Mouse (Mus musculus) layer of hippocampus, postnatal 10 days (tissue): ENCODE measurements around the gene Dock10. TPM values are rescaled to one million over a fixed set of nuclear protein-coding genes. Genes with fewer than 3 reads are reported as not detected.
A peak's percentile ranks its signal among the peaks of the same experiment; 100 is the strongest.
"Not testable (repeated sequence)": the region's sequence is repeated elsewhere in the genome, so short reads cannot be mapped to it uniquely, and the experiment has no call there.

Source experiments
- DNase-seq, 2 experiments: peaks; one replicate each; pipeline ENCODE4 v3.0.0; 2021; ENCODE audit warnings: low spot score in 2 of 2
- long read RNA-seq: library from polyadenylated mRNA; stranded (forward); transcript quantifications from one replicate; pipeline ENCODE4 v2.0.0, GENCODE M21; 2023
- total RNA-seq, 2 experiments: library from RNA; stranded (reverse); gene quantifications; 2 replicates each; pipeline ENCODE4 v1.2.3; 2021

Gene Dock10
- 10 to 100 TPM; 24.1 to 25.6 TPM for total RNA-seq
- long read RNA-seq, partial matches to known transcripts = 3 of 6 reads
- long read RNA-seq, other reads (novel, unspliced or antisense) = 3 of 6 reads

- DNase-seq = peak; percentile 47 to 59
These were observed at the start of gene Dock10 for GRCm38 (mm10) chr1:80757977-80758797. TSS of gene Dock10 (minus strand) at chr1:80758527.

GRCm38 (mm10) chr1:80806835-80807398 lies 48.6 kb upstream of the Dock10 start:
- DNase-seq = no peak

- no peak for DNase-seq
These were observed 43.7 kb upstream of the Dock10 start for GRCm38 (mm10) chr1:80802023-80802422.

GRCm38 (mm10) chr1:80785066-80785779 lies 26.9 kb upstream of the Dock10 start:
- DNase-seq = no peak

- no peak for DNase-seq
These were observed 25.8 kb upstream of the Dock10 start for GRCm38 (mm10) chr1:80784155-80784554.

GRCm38 (mm10) chr1:80765504-80765903 lies 7.2 kb upstream of the Dock10 start:
- DNase-seq = no peak

- peak; percentile 22 to 40 for DNase-seq
These were observed 5.0 kb upstream of the Dock10 start for GRCm38 (mm10) chr1:80763042-80763950.

GRCm38 (mm10) chr1:80758798-80759184 lies 464 bp upstream of the Dock10 start:
- DNase-seq = no peak

- peak in 1 of 2 experiments; percentile 33 for DNase-seq
These were observed 714 bp downstream of the Dock10 start for GRCm38 (mm10) chr1:80757650-80757976.

- peak; percentile 12 to 25 for DNase-seq
These were observed 1.3 kb downstream of the Dock10 start for GRCm38 (mm10) chr1:80756824-80757649.

GRCm38 (mm10) chr1:80756060-80756439 lies 2.3 kb downstream of the Dock10 start:
- DNase-seq = no peak

GRCm38 (mm10) chr1:80755296-80756059 lies 2.8 kb downstream of the Dock10 start:
- DNase-seq = no peak

- not testable (repeated sequence) for DNase-seq
These were observed 9.2 kb downstream of the Dock10 start for GRCm38 (mm10) chr1:80749122-80749521.

- DNase-seq = no peak
These were observed 11.4 kb downstream of the Dock10 start for GRCm38 (mm10) chr1:80746691-80747463.

GRCm38 (mm10) chr1:80746195-80746594 lies 12.1 kb downstream of the Dock10 start:
- DNase-seq = no peak

- no peak for DNase-seq
These were observed 18.9 kb downstream of the Dock10 start for GRCm38 (mm10) chr1:80739472-80739871.

- no peak for DNase-seq
These were observed 20.4 kb downstream of the Dock10 start for GRCm38 (mm10) chr1:80737812-80738391.

GRCm38 (mm10) chr1:80730582-80730981 lies 27.7 kb downstream of the Dock10 start:
- DNase-seq = no peak
